Mouse (Mus musculus) heart, postnatal 0 days (tissue): Measurements from ENCODE around the gene Gm37240. TPM values are rescaled to one million over a fixed set of nuclear protein-coding genes. Genes with fewer than 3 reads are reported as not detected.

Source experiments
- ATAC-seq: fragments of 200-750 bp; cut with Nextera tagmentation; 2 replicates; pipeline ENCODE4 v1.8.0; 2017; ENCODE audit warnings: low read depth, moderate number of reproducible peaks, moderate library complexity; ENCODE audit not compliant: insufficient read depth
- DNase-seq: peaks from one replicate; pipeline ENCODE4 v3.0.0-alpha.2; 2016; ENCODE audit warnings: low spot score
- H3K27ac ChIP-seq: fragments of 300-500 bp; sonication (generic); 2 replicates; pipeline ENCODE4 v1.5.1; 2014; ENCODE audit warnings: low read depth, mild to moderate bottlenecking
- H3K27me3 ChIP-seq: fragments of 300-500 bp; sonication (generic); 2 replicates; pipeline ENCODE4 v1.6.1; 2014; ENCODE audit warnings: low read length, mixed read lengths; ENCODE audit not compliant: control insufficient read depth, insufficient read depth
- H3K36me3 ChIP-seq: fragments of 300-500 bp; sonication (generic); replicated peaks from 2 replicates; pipeline ENCODE4 v1.6.1; 2014; ENCODE audit warnings: low read length, mixed read lengths; ENCODE audit not compliant: control insufficient read depth, insufficient read depth
- H3K4me1 ChIP-seq: fragments of 300-500 bp; sonication (generic); 2 replicates; pipeline ENCODE4 v1.6.1; 2014; ENCODE audit warnings: antibody characterized with exemption; ENCODE audit not compliant: control insufficient read depth, insufficient read depth
- H3K4me2 ChIP-seq: fragments of 300-500 bp; sonication (generic); 2 replicates; pipeline ENCODE4 v1.6.1; 2014; ENCODE audit warnings: low read depth, mild to moderate bottlenecking, low read length, moderate library complexity
- H3K4me3 ChIP-seq: fragments of 300-500 bp; sonication (generic); 2 replicates; pipeline ENCODE4 v1.5.1; 2014; ENCODE audit warnings: low read depth, low read length
- H3K9ac ChIP-seq: fragments of 300-500 bp; sonication (generic); replicated peaks from 2 replicates; pipeline ENCODE4 v1.6.1; 2014; ENCODE audit warnings: low read depth, low read length, mixed read lengths
- H3K9me3 ChIP-seq: fragments of 300-500 bp; sonication (generic); replicated peaks from 2 replicates; pipeline ENCODE4 v1.6.1; 2016; ENCODE audit warnings: low read length; ENCODE audit not compliant: control insufficient read depth
- CTCF ChIP-seq: IDR thresholded peaks from 2 replicates; pipeline ENCODE4 v1.5.1; 2016; ENCODE audit warnings: antibody characterized with exemption, control low read depth, low read depth
- EP300 ChIP-seq: IDR thresholded peaks from 2 replicates; pipeline ENCODE4 v1.6.1; 2016; ENCODE audit warnings: antibody characterized with exemption, low read depth
- WGBS: fragments of 180-500 bp; shearing (Covaris S2); extraction: QIAGEN DNeasy Blood & Tissue Kit; methylation state at CpG from one replicate; pipeline ENCODE4 v1.1.7; 2014; 5-methylcytosine and 5-hydroxymethylcytosine counted together
- polyA plus RNA-seq: library from polyadenylated mRNA; unstranded; fragments of >200 nt; fragmentation: Nextera tagmentation; extraction: Ambion mirVana; gene quantifications from 2 replicates; pipeline ENCODE4 v1.2.1, GENCODE M21; 2015
- total RNA-seq: library from RNA; depleted of rRNA; stranded (reverse); fragments of >200 nt; gene quantifications from 2 replicates; pipeline ENCODE4 v1.2.3, GENCODE M21; 2014; ENCODE audit warnings: low replicate concordance

The Gm37240 gene
- total and polyA plus RNA-seq, 2 experiments from 2014 or later = 21.7 to 72.1 TPM

GRCm38 (mm10) chr3:85222046-85222445, 665.3 kb downstream of the Gm37240 start:
- Histone ChIP-seq H3K4me2 (no peak overlapping the region), H3K4me3 (no peak overlapping the region), H3K27me3 (no peaks in the 10 kb centered on the region), H3K9me3 (no peaks in the 10 kb centered on the region), H3K27ac (no peak overlapping the region), H3K4me1 (no peaks in the 10 kb centered on the region), H3K36me3 (no peaks in the 10 kb centered on the region), H3K9ac (no peak overlapping the region)
- no peak for TF ChIP-seq EP300
- no peak for TF ChIP-seq CTCF
- DNase-seq = no peak
- 44% methylated on average over 5 of the region's 5 CpGs for WGBS
- no peak for ATAC-seq

GRCm38 (mm10) chr3:85214926-85215325, 672.4 kb downstream of the Gm37240 start:
- Histone ChIP-seq H3K27me3 (no peaks in the 10 kb centered on the region), H3K4me1 (peaks cover 24% of the 10 kb centered on the region), H3K4me2 (no peak overlapping the region), H3K9me3 (no peaks in the 10 kb centered on the region), H3K27ac (peak overlapping the region; percentile 77), H3K9ac (no peak overlapping the region), H3K36me3 (no peaks in the 10 kb centered on the region), H3K4me3 (no peak overlapping the region)
- WGBS = 16% methylated on average over 5 of the region's 5 CpGs
- no peak for TF ChIP-seq CTCF
- TF ChIP-seq EP300 = no peak
- ATAC-seq (peak; percentile 49; the same call in 1 of the 2 replicates), DNase-seq (peak; percentile 46)

DNA sequence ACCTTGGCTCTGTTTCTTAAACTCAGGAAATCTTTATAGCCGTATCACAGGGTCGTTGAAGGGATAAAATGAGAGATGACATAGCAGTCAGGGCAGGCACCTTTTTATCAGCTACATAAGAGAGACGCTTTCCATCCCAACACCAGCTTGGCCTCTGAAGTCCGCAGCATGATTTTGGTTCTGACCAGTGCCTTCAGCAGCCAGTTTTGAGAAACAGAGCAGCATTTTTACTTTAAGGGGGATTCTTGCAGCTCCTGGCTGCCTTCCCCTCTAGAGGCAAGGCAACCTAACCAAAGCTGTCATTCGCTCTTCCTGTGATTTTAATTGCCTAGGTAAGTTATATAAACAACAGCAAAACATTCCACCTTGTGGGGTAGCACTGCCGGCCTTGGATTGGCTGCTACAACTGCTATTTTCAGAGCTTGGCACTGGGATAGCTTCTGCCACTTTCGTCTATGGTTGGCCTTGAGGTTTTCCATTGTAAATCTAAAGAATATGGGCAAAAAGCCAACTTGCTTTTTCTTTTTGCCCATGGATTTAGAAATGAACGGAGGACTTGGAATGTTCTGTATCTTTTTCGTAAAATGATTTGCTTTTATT, 674.5 kb downstream of the Gm37240 start:
- Histone ChIP-seq H3K4me2 (no peak overlapping the region), H3K9me3 (no peaks in the 10 kb centered on the region), H3K27me3 (no peaks in the 10 kb centered on the region), H3K27ac (peak overlapping the region; percentile 62), H3K36me3 (no peaks in the 10 kb centered on the region), H3K9ac (no peak overlapping the region), H3K4me3 (no peak overlapping the region), H3K4me1 (peaks cover 24% of the 10 kb centered on the region)
- no peak for TF ChIP-seq EP300
- TF ChIP-seq CTCF = no peak
- no peak for ATAC-seq
- WGBS = 30% methylated on average over 9 of the region's 9 CpGs
- peak; percentile 29 for DNase-seq

- no peak overlapping the region for H3K4me3 ChIP-seq
- no peak overlapping the region for H3K9ac ChIP-seq
- no peaks in the 10 kb centered on the region for H3K9me3 ChIP-seq
- ATAC-seq (no peak), DNase-seq (no peak)
- TF ChIP-seq EP300 (no peak), CTCF (no peak)
- no peak overlapping the region for H3K27ac ChIP-seq
- 72% methylated on average over 17 of the region's 17 CpGs for WGBS
- H3K4me2 ChIP-seq = no peak overlapping the region
- no peaks in the 10 kb centered on the region for H3K36me3 ChIP-seq
- H3K27me3 ChIP-seq = no peaks in the 10 kb centered on the region
- H3K4me1 ChIP-seq = peaks cover 24% of the 10 kb centered on the region
These were observed 677.2 kb downstream of the Gm37240 start for GRCm38 (mm10) chr3:85209887-85210844.

DNA sequence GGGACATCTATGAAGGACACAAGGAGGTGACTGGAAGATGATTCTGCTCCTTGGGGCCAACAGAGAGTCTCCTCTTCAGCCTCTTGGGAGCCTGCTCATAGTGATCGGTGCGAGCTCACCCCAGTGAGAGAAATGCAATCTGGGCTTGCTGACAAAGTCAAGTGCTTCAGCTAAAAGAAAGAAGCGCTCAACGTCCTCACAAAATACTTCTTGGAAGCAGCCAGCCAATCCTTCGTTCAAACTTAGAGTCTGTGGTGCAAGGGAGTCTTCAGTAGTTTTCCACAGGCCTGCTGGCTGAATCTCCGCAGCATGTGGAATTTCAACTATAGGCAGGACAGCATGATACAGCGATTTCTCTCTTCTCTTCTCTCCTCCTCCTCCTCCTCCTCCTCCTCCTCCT, 680.8 kb downstream of the Gm37240 start:
- Histone ChIP-seq H3K9ac (no peak overlapping the region), H3K9me3 (no peaks in the 10 kb centered on the region), H3K4me1 (no peaks in the 10 kb centered on the region), H3K4me2 (no peak overlapping the region), H3K4me3 (no peak overlapping the region), H3K27ac (no peak overlapping the region), H3K36me3 (no peaks in the 10 kb centered on the region), H3K27me3 (no peaks in the 10 kb centered on the region)
- 64% methylated on average over 7 of the region's 7 CpGs for WGBS
- DNase-seq = no peak
- no peak for ATAC-seq
- TF ChIP-seq CTCF (no peak), EP300 (no peak)

DNA sequence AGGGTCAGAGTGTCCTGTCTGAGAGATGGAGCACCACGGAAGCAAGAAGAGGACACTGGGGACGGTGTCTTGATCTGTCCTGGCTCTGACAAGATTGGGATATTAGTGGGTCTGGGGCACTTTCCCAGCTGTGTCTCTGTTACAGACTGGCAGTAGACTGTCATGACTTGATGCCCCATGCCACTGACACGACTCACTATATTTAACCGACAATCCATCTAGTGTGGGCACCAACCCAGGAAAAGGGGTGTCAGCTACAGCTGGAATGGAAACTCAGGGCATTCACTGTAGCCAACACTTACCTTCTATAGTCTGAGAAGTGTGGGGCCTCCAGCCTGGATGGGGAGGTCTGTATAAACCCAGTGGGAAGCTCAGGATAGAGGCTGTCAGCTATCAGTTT, 681.4 kb downstream of the Gm37240 start:
- no peak overlapping the region for H3K27ac ChIP-seq
- no peaks in the 10 kb centered on the region for H3K4me1 ChIP-seq
- no peaks in the 10 kb centered on the region for H3K27me3 ChIP-seq
- H3K4me2 ChIP-seq = no peak overlapping the region
- no peak for ATAC-seq
- no peak overlapping the region for H3K4me3 ChIP-seq
- WGBS = 67% methylated on average over 4 of the region's 4 CpGs
- DNase-seq = no peak
- no peaks in the 10 kb centered on the region for H3K36me3 ChIP-seq
- no peak for TF ChIP-seq CTCF
- TF ChIP-seq EP300 = no peak
- no peak overlapping the region for H3K9ac ChIP-seq
- H3K9me3 ChIP-seq = no peaks in the 10 kb centered on the region
